Mouse (Mus musculus) ES-Bruce4 (cell line): ENCODE data around the gene Tmem183a. TPM values are rescaled to one million over a fixed set of nuclear protein-coding genes. Genes with fewer than 3 reads are reported as not detected.

Source experiments
- H3K27ac ChIP-seq: 2 replicates; pipeline ENCODE4 v1.5.1; 2012; ENCODE audit warnings: low read length, inconsistent platforms; ENCODE audit not compliant: insufficient read depth
- H3K27me3 ChIP-seq: 2 replicates; pipeline ENCODE4 v1.6.1; 2012; ENCODE audit warnings: mild to moderate bottlenecking, low read length, inconsistent platforms; ENCODE audit not compliant: control insufficient read depth, poor library complexity, insufficient read depth, severe bottlenecking
- H3K36me3 ChIP-seq: 2 replicates; pipeline ENCODE4 v1.6.1; 2012; ENCODE audit warnings: inconsistent platforms, mild to moderate bottlenecking, low read length, moderate library complexity; ENCODE audit not compliant: control insufficient read depth, poor library complexity, insufficient read depth, severe bottlenecking
- H3K4me1 ChIP-seq: one replicate; pipeline ENCODE4 v1.8.1; 2011; ENCODE audit warnings: low read length; ENCODE audit not compliant: control insufficient read depth, insufficient read depth
- H3K4me3 ChIP-seq: 2 replicates; pipeline ENCODE4 v1.5.1; 2011; ENCODE audit warnings: low read depth, mild to moderate bottlenecking, low read length
- H3K9ac ChIP-seq: 2 replicates; pipeline ENCODE4 v1.6.1; 2012; ENCODE audit warnings: low read depth, mild to moderate bottlenecking, inconsistent platforms; ENCODE audit not compliant: poor library complexity, severe bottlenecking
- H3K9me3 ChIP-seq: replicated peaks from 2 replicates; pipeline ENCODE4 v1.6.1; 2012; ENCODE audit warnings: mild to moderate bottlenecking, low read length, inconsistent platforms; ENCODE audit not compliant: control insufficient read depth, poor library complexity, insufficient read depth, severe bottlenecking
- CTCF ChIP-seq: IDR thresholded peaks from one replicate; pipeline ENCODE4 v1.8.1; 2011; ENCODE audit warnings: low read depth, low read length
- EP300 ChIP-seq: IDR thresholded peaks from 2 replicates; pipeline ENCODE4 v1.6.1; 2011; ENCODE audit warnings: low read depth, low read length; ENCODE audit not compliant: insufficient read depth
- POLR2A ChIP-seq: IDR thresholded peaks from one replicate; pipeline ENCODE4 v1.8.1; 2011; ENCODE audit warnings: low read length; ENCODE audit not compliant: insufficient read depth
- polyA plus RNA-seq: library from polyadenylated mRNA; stranded (reverse); fragments of >200 nt; gene quantifications from 2 replicates; pipeline ENCODE4 v1.2.4, GENCODE M21; 2011; ENCODE audit warnings: low read depth; ENCODE audit not compliant: missing spikeins, insufficient read depth, insufficient read length

Gene Tmem183a
- polyA plus RNA-seq, 1 experiment: 105 TPM

- H3K4me3 ChIP-seq: no peak overlapping the region
- peaks cover 2% of the 10 kb centered on the region; the same call in 1 of the 2 replicates for H3K27me3 ChIP-seq
- H3K9me3 ChIP-seq: no peaks in the 10 kb centered on the region
- no peaks in the 10 kb centered on the region for H3K4me1 ChIP-seq
- H3K27ac ChIP-seq: no peak overlapping the region
- H3K9ac ChIP-seq: no peak overlapping the region
- no peak for TF ChIP-seq CTCF
- no peak for TF ChIP-seq POLR2A
- no peak for TF ChIP-seq EP300
- H3K36me3 ChIP-seq: no peaks in the 10 kb centered on the region
Observed at GRCm38 (mm10) chr1:134302568-134303238, 59.1 kb downstream of the Tmem183a start.

- TF ChIP-seq CTCF: no peak
- no peak for TF ChIP-seq EP300
- no peak for TF ChIP-seq POLR2A
- H3K9me3 ChIP-seq: no peaks in the 10 kb centered on the region
- peak overlapping the region; percentile 82 for H3K4me3 ChIP-seq
- H3K4me1 ChIP-seq: no peaks in the 10 kb centered on the region
- no peaks in the 10 kb centered on the region for H3K36me3 ChIP-seq
- H3K27me3 ChIP-seq: peaks cover 2% of the 10 kb centered on the region; the same call in 1 of the 2 replicates
- H3K9ac ChIP-seq: peak overlapping the region; percentile 73
- H3K27ac ChIP-seq: no peak overlapping the region
Observed at GRCm38 (mm10) chr1:134298636-134299411, 63.0 kb downstream of the Tmem183a start.

- H3K9me3 ChIP-seq: no peaks in the 10 kb centered on the region
- TF ChIP-seq CTCF (no peak), POLR2A (no peak), EP300 (no peak)
- H3K36me3 ChIP-seq: no peaks in the 10 kb centered on the region
- no peak overlapping the region for H3K27ac ChIP-seq
- H3K9ac ChIP-seq: no peak overlapping the region
- H3K4me3 ChIP-seq: no peak overlapping the region
- H3K27me3 ChIP-seq: peaks cover 2% of the 10 kb centered on the region; the same call in 1 of the 2 replicates
- H3K4me1 ChIP-seq: peaks cover 2% of the 10 kb centered on the region
Observed at GRCm38 (mm10) chr1:134297265-134297664, 64.5 kb downstream of the Tmem183a start.

Other genes starting within 250 kb of the Tmem183a start
- gene Chil1, start 179.8 kb downstream of the Tmem183a start, polyA plus RNA-seq: 1.3 and 1.8 TPM in 2 replicates
- gene Mybph, start 168.5 kb downstream of the Tmem183a start, polyA plus RNA-seq: not detected in 2 replicates
- 0.18 TPM in 1 of 2 replicates, not detected in the other for gene Adora1, start 126.5 kb downstream of the Tmem183a start, polyA plus RNA-seq
- not detected in 2 replicates for gene Myog, start 72.0 kb downstream of the Tmem183a start, polyA plus RNA-seq
- gene Ppfia4, start 29.1 kb downstream of the Tmem183a start, polyA plus RNA-seq: 8.8 and 11.0 TPM in 2 replicates
- gene 4933406M09Rik, start 24.0 kb upstream of the Tmem183a start, polyA plus RNA-seq: not detected in 2 replicates
- 70.8 and 81.3 TPM in 2 replicates for gene Cyb5r1, start 43.6 kb upstream of the Tmem183a start, polyA plus RNA-seq
- 118 and 119 TPM in 2 replicates for gene Adipor1, start 53.4 kb upstream of the Tmem183a start, polyA plus RNA-seq
- gene Klhl12, start 93.6 kb upstream of the Tmem183a start, polyA plus RNA-seq: 42.9 and 46.5 TPM in 2 replicates
- 21.8 and 22.7 TPM in 2 replicates for gene Rabif, start 132.7 kb upstream of the Tmem183a start, polyA plus RNA-seq
- gene Mgat4e, start 187.7 kb upstream of the Tmem183a start, polyA plus RNA-seq: 1.3 and 1.6 TPM in 2 replicates
- gene Kdm5b, start 198.2 kb upstream of the Tmem183a start, polyA plus RNA-seq: 161 and 181 TPM in 2 replicates